Mouse (Mus musculus): Measurements from ENCODE around the gene Tmem254c. TPM values are rescaled to one million over a fixed set of nuclear protein-coding genes. Genes with fewer than 3 reads are reported as not detected.
"Not testable (repeated sequence)": the region's sequence is repeated elsewhere in the genome, so short reads cannot be mapped to it uniquely, and the experiment has no call there.

The Tmem254c gene
- total and polyA plus RNA-seq, 3 experiments: 4.6 to 5.1 TPM; not detected in 1

GRCm38 (mm10) chr14:26047026-26047425 is 20.1 kb downstream of the Tmem254c start:
- intact Hi-C loops (cut with DNase I); H3K27ac ChIP-seq; H3K79me2 ChIP-seq (replicated peaks; ENCODE audit: control insufficient read depth, insufficient read depth, low read length); H3K4me1 ChIP-seq (ENCODE audit: control insufficient read depth, insufficient read depth, low read length); H3K9ac ChIP-seq (ENCODE audit: low read depth, low read length); H3K27me3 ChIP-seq (ENCODE audit: control insufficient read depth, insufficient read depth, low read length); DNase-seq; H3K4me3 ChIP-seq; H3K36me3 ChIP-seq (ENCODE audit: control insufficient read depth, insufficient read depth, low read length): not testable (repeated sequence)
- WGBS: no CpG with 5 or more reads among the region's 8 CpGs

GRCm38 (mm10) chr14:26045007-26045406 is 22.1 kb downstream of the Tmem254c start:
- no CpG with 5 or more reads among the region's 5 CpGs for WGBS

GRCm38 (mm10) chr14:26042611-26043010 is 24.5 kb downstream of the Tmem254c start, which contains the start of gene Gm9780:
TSS of gene Gm9780 (minus strand) at chr14:26042711.
- H3K4me1 ChIP-seq (ENCODE audit: control insufficient read depth, insufficient read depth, low read length); H3K79me2 ChIP-seq (replicated peaks; ENCODE audit: control insufficient read depth, insufficient read depth, low read length); H3K27ac ChIP-seq; H3K27me3 ChIP-seq (ENCODE audit: control insufficient read depth, insufficient read depth, low read length); H3K36me3 ChIP-seq (ENCODE audit: control insufficient read depth, insufficient read depth, low read length); H3K4me3 ChIP-seq; intact Hi-C loops (cut with DNase I); H3K9ac ChIP-seq (ENCODE audit: low read depth, low read length); DNase-seq: not testable (repeated sequence)
- WGBS: no CpG with 5 or more reads among the region's 26 CpGs

More at GRCm38 (mm10) chr14:26045007-26045406, 22.1 kb downstream of the Tmem254c start:
- H3K4me1 ChIP-seq (ENCODE audit: control insufficient read depth, insufficient read depth, low read length); intact Hi-C loops (cut with DNase I); H3K9ac ChIP-seq (ENCODE audit: low read depth, low read length); H3K4me3 ChIP-seq; H3K27me3 ChIP-seq (ENCODE audit: control insufficient read depth, insufficient read depth, low read length); H3K27ac ChIP-seq; H3K36me3 ChIP-seq (ENCODE audit: control insufficient read depth, insufficient read depth, low read length); DNase-seq; H3K79me2 ChIP-seq (replicated peaks; ENCODE audit: control insufficient read depth, insufficient read depth, low read length): not testable (repeated sequence)

- H3K79me2 ChIP-seq (replicated peaks; ENCODE audit: control insufficient read depth, insufficient read depth, low read length); intact Hi-C loops (cut with DNase I); DNase-seq; H3K36me3 ChIP-seq (ENCODE audit: control insufficient read depth, insufficient read depth, low read length); H3K27me3 ChIP-seq (ENCODE audit: control insufficient read depth, insufficient read depth, low read length); H3K4me1 ChIP-seq (ENCODE audit: control insufficient read depth, insufficient read depth, low read length); H3K27ac ChIP-seq; H3K4me3 ChIP-seq; H3K9ac ChIP-seq (ENCODE audit: low read depth, low read length): not testable (repeated sequence)
- WGBS: no CpG with 5 or more reads among the region's 6 CpGs
Measured at GRCm38 (mm10) chr14:26035439-26035838, 31.7 kb downstream of the Tmem254c start.

- WGBS: no CpG with 5 or more reads among the region's 3 CpGs
- H3K4me1 ChIP-seq (ENCODE audit: control insufficient read depth, insufficient read depth, low read length); H3K27me3 ChIP-seq (ENCODE audit: control insufficient read depth, insufficient read depth, low read length); H3K27ac ChIP-seq; H3K4me3 ChIP-seq; DNase-seq; H3K79me2 ChIP-seq (replicated peaks; ENCODE audit: control insufficient read depth, insufficient read depth, low read length); H3K36me3 ChIP-seq (ENCODE audit: control insufficient read depth, insufficient read depth, low read length); intact Hi-C loops (cut with DNase I); H3K9ac ChIP-seq (ENCODE audit: low read depth, low read length): not testable (repeated sequence)
Measured at GRCm38 (mm10) chr14:26034364-26034763, 32.8 kb downstream of the Tmem254c start.

GRCm38 (mm10) chr14:26025653-26026052 is 41.5 kb downstream of the Tmem254c start:
- H3K27me3 ChIP-seq (ENCODE audit: control insufficient read depth, insufficient read depth, low read length); DNase-seq; H3K27ac ChIP-seq; H3K9ac ChIP-seq (ENCODE audit: low read depth, low read length); H3K4me1 ChIP-seq (ENCODE audit: control insufficient read depth, insufficient read depth, low read length); H3K4me3 ChIP-seq; H3K36me3 ChIP-seq (ENCODE audit: control insufficient read depth, insufficient read depth, low read length); intact Hi-C loops (cut with DNase I); H3K79me2 ChIP-seq (replicated peaks; ENCODE audit: control insufficient read depth, insufficient read depth, low read length): not testable (repeated sequence)
- WGBS: no CpG with 5 or more reads among the region's 12 CpGs

- DNase-seq; intact Hi-C loops (cut with DNase I); H3K27ac ChIP-seq; H3K79me2 ChIP-seq (replicated peaks; ENCODE audit: control insufficient read depth, insufficient read depth, low read length); H3K9ac ChIP-seq (ENCODE audit: low read depth, low read length); H3K4me1 ChIP-seq (ENCODE audit: control insufficient read depth, insufficient read depth, low read length); H3K36me3 ChIP-seq (ENCODE audit: control insufficient read depth, insufficient read depth, low read length); H3K4me3 ChIP-seq; H3K27me3 ChIP-seq (ENCODE audit: control insufficient read depth, insufficient read depth, low read length): not testable (repeated sequence)
- no CpG with 5 or more reads among the region's 6 CpGs for WGBS
Measured at GRCm38 (mm10) chr14:26022831-26023230, 44.3 kb downstream of the Tmem254c start.

- H3K9ac ChIP-seq (ENCODE audit: low read depth, low read length); intact Hi-C loops (cut with DNase I); H3K4me3 ChIP-seq; H3K27ac ChIP-seq; H3K27me3 ChIP-seq (ENCODE audit: control insufficient read depth, insufficient read depth, low read length); H3K79me2 ChIP-seq (replicated peaks; ENCODE audit: control insufficient read depth, insufficient read depth, low read length); H3K36me3 ChIP-seq (ENCODE audit: control insufficient read depth, insufficient read depth, low read length); DNase-seq; H3K4me1 ChIP-seq (ENCODE audit: control insufficient read depth, insufficient read depth, low read length): not testable (repeated sequence)
- no CpG with 5 or more reads among the region's 9 CpGs for WGBS
Measured at GRCm38 (mm10) chr14:26021555-26021954, 45.6 kb downstream of the Tmem254c start.

- DNase-seq; H3K4me1 ChIP-seq (ENCODE audit: control insufficient read depth, insufficient read depth, low read length); H3K79me2 ChIP-seq (replicated peaks; ENCODE audit: control insufficient read depth, insufficient read depth, low read length); H3K27ac ChIP-seq; H3K27me3 ChIP-seq (ENCODE audit: control insufficient read depth, insufficient read depth, low read length); intact Hi-C loops (cut with DNase I); H3K4me3 ChIP-seq; H3K36me3 ChIP-seq (ENCODE audit: control insufficient read depth, insufficient read depth, low read length); H3K9ac ChIP-seq (ENCODE audit: low read depth, low read length): not testable (repeated sequence)
- WGBS: no CpG with 5 or more reads among the region's 7 CpGs
Measured at GRCm38 (mm10) chr14:26016414-26016813, 50.7 kb downstream of the Tmem254c start.

Data from heart, adult 2 months (tissue).